Mouse (Mus musculus): ENCODE data around the gene Actn4. TPM values are rescaled to one million over a fixed set of nuclear protein-coding genes. Genes with fewer than 3 reads are reported as not detected.

Actn4 gene
- polyA plus RNA-seq (2014; fragmentation: Illumina TruSeq; extraction: RNeasy Lipid Tissue Mini Kit (QIAGEN cat#74804); ENCODE audit: low read depth, low replicate concordance) = 31.0 TPM

GRCm38 (mm10) chr7:28961927-28962670 lies at the start of gene Actn4:
TSS of gene Actn4 (minus strand) at chr7:28962340.

DNA sequence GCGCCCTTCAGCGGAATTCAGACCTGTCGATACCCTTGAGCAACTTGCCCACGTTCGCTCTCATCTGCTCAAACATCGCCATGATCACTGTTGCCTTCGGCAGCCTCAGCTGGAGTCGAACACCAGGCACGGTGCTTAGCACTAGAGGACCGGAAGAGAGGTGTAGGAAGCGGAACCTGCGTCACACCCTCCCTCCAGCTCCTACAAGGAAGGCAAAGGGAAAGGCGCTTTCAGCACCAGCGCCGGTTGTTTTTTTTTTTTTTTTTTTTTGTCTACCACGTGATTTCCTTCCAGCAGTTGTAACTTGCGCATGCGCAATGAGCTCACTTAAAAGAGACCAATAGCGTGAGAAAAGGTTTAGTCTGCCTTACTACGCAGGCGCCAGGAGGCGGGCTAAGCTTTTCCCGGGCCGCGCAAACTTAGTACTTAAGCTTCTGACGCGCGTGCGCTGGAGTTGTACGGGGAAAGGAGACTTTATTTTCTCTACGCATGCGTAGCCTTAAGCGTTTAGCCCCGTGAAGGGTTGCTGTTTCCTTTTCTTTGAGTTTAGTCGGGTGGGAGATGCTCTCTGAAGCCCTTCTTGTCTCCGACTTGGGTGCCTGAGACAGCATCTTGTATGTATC lies 19.6 kb upstream of the Actn4 start, which contains the start of the genes Eif3k and Map4k1:
Gene Eif3k, minus strand, starts transcription at position 214 of the 623 bp plus-strand sequence.
Gene Map4k1, plus strand, starts transcription at position 400 of the 623 bp plus-strand sequence.

DNA sequence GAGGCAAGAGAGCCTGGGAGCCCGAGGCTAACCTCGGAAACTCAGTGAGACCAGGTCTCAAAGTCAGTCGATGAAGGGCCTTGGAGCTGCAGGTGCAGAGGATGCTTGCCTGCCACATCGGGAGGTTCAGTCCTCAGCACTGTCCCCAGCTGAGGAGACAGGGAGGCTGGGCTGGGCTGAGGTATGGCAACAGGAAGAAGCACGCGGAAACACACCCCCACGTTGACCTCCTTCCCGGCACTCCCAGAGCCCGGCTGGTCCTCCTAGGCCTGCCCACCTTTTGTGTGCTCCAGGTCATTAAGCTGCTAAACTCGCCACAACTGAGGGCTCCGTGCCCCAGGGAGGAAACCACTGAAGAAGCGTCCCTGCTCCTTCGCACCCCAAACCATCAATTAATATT lies 80.9 kb downstream of the Actn4 start, which contains the start of gene Capn12:
Gene Capn12, plus strand, starts transcription at position 224 of the 400 bp plus-strand sequence.

GRCm38 (mm10) chr7:28863540-28863939 lies 98.6 kb downstream of the Actn4 start, which contains the start of gene Lgals7:
TSS of gene Lgals7 (plus strand) at chr7:28863853.

Other genes starting within 250 kb of the Actn4 start
- 0.49 TPM for gene Fbxo17, start 245.5 kb downstream of the Actn4 start, polyA plus RNA-seq (2014; fragmentation: Illumina TruSeq; extraction: RNeasy Lipid Tissue Mini Kit (QIAGEN cat#74804); ENCODE audit: low read depth, low replicate concordance)
- 28.9 TPM for gene Mrps12, start 220.5 kb downstream of the Actn4 start, polyA plus RNA-seq (2014; fragmentation: Illumina TruSeq; extraction: RNeasy Lipid Tissue Mini Kit (QIAGEN cat#74804); ENCODE audit: low read depth, low replicate concordance)
- 0.24 TPM for gene Sars2, start 220.3 kb downstream of the Actn4 start, polyA plus RNA-seq (2014; fragmentation: Illumina TruSeq; extraction: RNeasy Lipid Tissue Mini Kit (QIAGEN cat#74804); ENCODE audit: low read depth, low replicate concordance)
- gene Ccer2, start 206.2 kb downstream of the Actn4 start, polyA plus RNA-seq (2014; fragmentation: Illumina TruSeq; extraction: RNeasy Lipid Tissue Mini Kit (QIAGEN cat#74804); ENCODE audit: low read depth, low replicate concordance) = not detected
- gene Sirt2, start 195.6 kb downstream of the Actn4 start, polyA plus RNA-seq (2014; fragmentation: Illumina TruSeq; extraction: RNeasy Lipid Tissue Mini Kit (QIAGEN cat#74804); ENCODE audit: low read depth, low replicate concordance) = 20.8 TPM
- not detected for gene Nfkbib, start 194.8 kb downstream of the Actn4 start, polyA plus RNA-seq (2014; fragmentation: Illumina TruSeq; extraction: RNeasy Lipid Tissue Mini Kit (QIAGEN cat#74804); ENCODE audit: low read depth, low replicate concordance)
- 3.4 TPM for gene Rinl, start 173.4 kb downstream of the Actn4 start, polyA plus RNA-seq (2014; fragmentation: Illumina TruSeq; extraction: RNeasy Lipid Tissue Mini Kit (QIAGEN cat#74804); ENCODE audit: low read depth, low replicate concordance)
- gene Hnrnpl, start 153.8 kb downstream of the Actn4 start, polyA plus RNA-seq (2014; fragmentation: Illumina TruSeq; extraction: RNeasy Lipid Tissue Mini Kit (QIAGEN cat#74804); ENCODE audit: low read depth, low replicate concordance) = 173 TPM
- gene Ech1, start 137.1 kb downstream of the Actn4 start, polyA plus RNA-seq (2014; fragmentation: Illumina TruSeq; extraction: RNeasy Lipid Tissue Mini Kit (QIAGEN cat#74804); ENCODE audit: low read depth, low replicate concordance) = 25.7 TPM
- 2.0 TPM for gene Lgals4, start 128.5 kb downstream of the Actn4 start, polyA plus RNA-seq (2014; fragmentation: Illumina TruSeq; extraction: RNeasy Lipid Tissue Mini Kit (QIAGEN cat#74804); ENCODE audit: low read depth, low replicate concordance)
- not detected for gene Lgals7, start 98.5 kb downstream of the Actn4 start, polyA plus RNA-seq (2014; fragmentation: Illumina TruSeq; extraction: RNeasy Lipid Tissue Mini Kit (QIAGEN cat#74804); ENCODE audit: low read depth, low replicate concordance)
- gene Capn12, start 80.9 kb downstream of the Actn4 start, polyA plus RNA-seq (2014; fragmentation: Illumina TruSeq; extraction: RNeasy Lipid Tissue Mini Kit (QIAGEN cat#74804); ENCODE audit: low read depth, low replicate concordance) = not detected
- gene Eif3k, start 19.5 kb upstream of the Actn4 start, polyA plus RNA-seq (2014; fragmentation: Illumina TruSeq; extraction: RNeasy Lipid Tissue Mini Kit (QIAGEN cat#74804); ENCODE audit: low read depth, low replicate concordance) = 3.8 TPM
- not detected for gene Map4k1, start 19.7 kb upstream of the Actn4 start, polyA plus RNA-seq (2014; fragmentation: Illumina TruSeq; extraction: RNeasy Lipid Tissue Mini Kit (QIAGEN cat#74804); ENCODE audit: low read depth, low replicate concordance)
- not detected for gene Ryr1, start 162.8 kb upstream of the Actn4 start, polyA plus RNA-seq (2014; fragmentation: Illumina TruSeq; extraction: RNeasy Lipid Tissue Mini Kit (QIAGEN cat#74804); ENCODE audit: low read depth, low replicate concordance)
- gene Rasgrp4, start 172.5 kb upstream of the Actn4 start, polyA plus RNA-seq (2014; fragmentation: Illumina TruSeq; extraction: RNeasy Lipid Tissue Mini Kit (QIAGEN cat#74804); ENCODE audit: low read depth, low replicate concordance) = not detected
- 2.0 TPM for gene Fam98c, start 193.9 kb upstream of the Actn4 start, polyA plus RNA-seq (2014; fragmentation: Illumina TruSeq; extraction: RNeasy Lipid Tissue Mini Kit (QIAGEN cat#74804); ENCODE audit: low read depth, low replicate concordance)
- gene Ggn, start 207.9 kb upstream of the Actn4 start, polyA plus RNA-seq (2014; fragmentation: Illumina TruSeq; extraction: RNeasy Lipid Tissue Mini Kit (QIAGEN cat#74804); ENCODE audit: low read depth, low replicate concordance) = not detected
- 1.3 TPM for gene Spred3, start 208.1 kb upstream of the Actn4 start, polyA plus RNA-seq (2014; fragmentation: Illumina TruSeq; extraction: RNeasy Lipid Tissue Mini Kit (QIAGEN cat#74804); ENCODE audit: low read depth, low replicate concordance)
- gene Psmd8, start 218.4 kb upstream of the Actn4 start, polyA plus RNA-seq (2014; fragmentation: Illumina TruSeq; extraction: RNeasy Lipid Tissue Mini Kit (QIAGEN cat#74804); ENCODE audit: low read depth, low replicate concordance) = 69.3 TPM